Mouse (Mus musculus): ENCODE data around the gene Kctd2. TPM values are rescaled to one million over a fixed set of nuclear protein-coding genes. Genes with fewer than 3 reads are reported as not detected.

Gene Kctd2
- total and polyA plus RNA-seq, 3 experiments = 6.8 to 14.0 (median 13.7) TPM

DNA sequence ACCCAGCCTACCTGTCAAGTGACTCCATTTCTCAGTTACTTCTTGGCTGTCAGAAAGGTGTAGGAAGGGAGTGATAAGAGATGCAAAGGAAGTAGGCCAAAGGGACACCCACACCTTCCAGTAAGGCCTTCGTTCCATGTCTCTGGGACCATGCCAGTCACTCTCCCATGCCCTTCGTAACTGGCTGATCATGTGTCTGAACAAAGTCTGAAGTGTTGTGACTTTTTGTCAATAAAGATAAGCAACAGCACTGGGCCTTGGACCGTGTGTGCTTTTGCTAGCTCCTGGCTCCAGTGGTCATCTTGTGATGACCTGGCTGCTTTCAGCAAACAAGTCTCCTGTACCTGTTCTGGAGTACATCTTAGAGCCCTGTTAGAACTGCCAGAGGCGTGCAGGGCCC lies 12.9 kb downstream of the Kctd2 start:
- no peak overlapping the region for H3K4me3 ChIP-seq (replicated peaks in 1 of 3; ENCODE audit: low read depth in 2 of 3, low read length in 2 of 3, poor library complexity in 1 of 3)
- no peak overlapping the region for H3K9ac ChIP-seq (ENCODE audit: insufficient read depth, low read depth)
- H3K9me3 ChIP-seq (replicated peaks; ENCODE audit: low read length) = no peaks in the 10 kb centered on the region
- no peaks in the 10 kb centered on the region for H3K79me2 ChIP-seq (replicated peaks; ENCODE audit: control insufficient read depth, extremely low read depth, insufficient read depth, poor library complexity, severe bottlenecking)
- no peak overlapping the region for H3K4me2 ChIP-seq (ENCODE audit: insufficient read depth, low read depth, poor library complexity, severe bottlenecking)
- no peaks in the 10 kb centered on the region for H3K27me3 ChIP-seq (replicated peaks)
- peaks cover 2 to 4% of the 10 kb centered on the region in 2 experiments; a peak in 3 of 4 replicates for H3K4me1 ChIP-seq (ENCODE audit: control insufficient read depth in 1 of 2, insufficient read depth in 2 of 2)
- dilution Hi-C loops (cut with MboI; ENCODE audit: extremely low pct_ligation_motif_present, extremely low pct_unique_long_range_greater_than_20kb, low sequenced_read_pairs) = no loop called here
- TF ChIP-seq CHD2 (IDR thresholded peaks at IDR 0.05; ENCODE audit: low read length) = no peak
- TF ChIP-seq TCF12 (IDR thresholded peaks at IDR 0.05; ENCODE audit: low read depth, low read length) = no peak
- no peak for TF ChIP-seq RCOR1 (conservative IDR thresholded peaks at IDR 0.05; ENCODE audit: low read depth, low read length)
- no peak for TF ChIP-seq IRF4 (IDR thresholded peaks at IDR 0.05; ENCODE audit: low read depth, low read length)
- no peak for TF ChIP-seq ELF1 (IDR thresholded peaks at IDR 0.05; ENCODE audit: low read depth, low read length)
- TF ChIP-seq ZNF384 (IDR thresholded peaks at IDR 0.05; ENCODE audit: low read depth, low read length) = no peak
- TF ChIP-seq PAX5 (IDR thresholded peaks at IDR 0.05; ENCODE audit: low read length) = no peak
- no peak for TF ChIP-seq MYC (IDR thresholded peaks at IDR 0.05; ENCODE audit: low read depth, low read length)
- TF ChIP-seq ZKSCAN1 (IDR thresholded peaks at IDR 0.05; ENCODE audit: borderline replicate concordance, low read depth, low read length) = no peak
- no peak for TF ChIP-seq USF2 (conservative IDR thresholded peaks at IDR 0.05; ENCODE audit: low read depth, low read length)
- TF ChIP-seq ZMIZ1 (IDR thresholded peaks at IDR 0.05; ENCODE audit: low read depth, low read length) = no peak
- no peak for TF ChIP-seq NRF1 (IDR thresholded peaks at IDR 0.05; ENCODE audit: low read depth, low read length)
- TF ChIP-seq UBTF (IDR thresholded peaks at IDR 0.05; ENCODE audit: low read depth, low read length) = no peak
- no peak for TF ChIP-seq BHLHE40 (IDR thresholded peaks at IDR 0.05; ENCODE audit: low read depth, low read length)
- no peak for TF ChIP-seq POLR2AphosphoS2 (IDR thresholded peaks at IDR 0.05; ENCODE audit: low read depth, low read length)
- H3K36me3 ChIP-seq (replicated peaks in 1 of 2; ENCODE audit: control insufficient read depth in 1 of 2, insufficient read depth in 1 of 2, low read length in 1 of 2) = peaks cover 36 to 55% of the 10 kb centered on the region in 2 experiments
- no peak overlapping the region for H3K27ac ChIP-seq (ENCODE audit: insufficient read depth, low read depth)
- in situ Hi-C loops (cut with MboI; ENCODE audit: low pct_ligation_motif_present, low pct_unique_long_range_greater_than_20kb, low sequenced_read_pairs) = no loop called here
- no peak for DNase-seq (ENCODE audit: extremely low read depth)

DNA sequence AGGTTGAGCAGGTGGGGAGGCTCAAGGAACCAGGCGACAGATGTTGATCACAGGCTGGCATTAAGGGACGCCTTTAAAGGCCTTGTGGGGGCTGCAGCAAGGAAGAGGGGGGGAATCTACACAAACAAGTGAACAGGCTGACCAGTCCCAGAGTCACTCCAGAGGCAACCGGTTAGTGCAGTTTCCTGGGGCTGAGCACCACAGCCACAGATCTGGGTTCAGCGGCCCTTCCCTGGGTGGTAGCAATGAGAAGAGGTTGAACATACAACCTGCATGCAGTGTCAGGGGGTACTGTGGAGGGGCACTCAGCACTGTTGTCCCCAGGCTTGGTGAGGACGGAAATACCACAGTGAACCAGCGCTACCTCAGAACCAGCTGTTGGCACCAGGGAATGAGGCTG lies 13.4 kb downstream of the Kctd2 start:
- Histone ChIP-seq H3K4me2 (ENCODE audit: insufficient read depth, low read depth, poor library complexity, severe bottlenecking) (no peak overlapping the region), H3K27me3 (replicated peaks) (no peaks in the 10 kb centered on the region), H3K9ac (ENCODE audit: insufficient read depth, low read depth) (no peak overlapping the region), H3K9me3 (replicated peaks; ENCODE audit: low read length) (no peaks in the 10 kb centered on the region), H3K4me3 (replicated peaks in 1 of 3; ENCODE audit: low read depth in 2 of 3, low read length in 2 of 3, poor library complexity in 1 of 3) (no peak overlapping the region), H3K79me2 (replicated peaks; ENCODE audit: control insufficient read depth, extremely low read depth, insufficient read depth, poor library complexity, severe bottlenecking) (no peaks in the 10 kb centered on the region), H3K27ac (ENCODE audit: insufficient read depth, low read depth) (no peak overlapping the region), H3K36me3 (replicated peaks in 1 of 2; ENCODE audit: control insufficient read depth in 1 of 2, insufficient read depth in 1 of 2, low read length in 1 of 2) (peaks cover 36 to 50% of the 10 kb centered on the region in 2 experiments), H3K4me1 (ENCODE audit: control insufficient read depth in 1 of 2, insufficient read depth in 2 of 2) (no peaks in the 10 kb centered on the region)
- TF ChIP-seq EP300 (IDR thresholded peaks at IDR 0.05; ENCODE audit: low read length) (no peak), ELF1 (IDR thresholded peaks at IDR 0.05; ENCODE audit: low read depth, low read length) (no peak), SIN3A (IDR thresholded peaks at IDR 0.05; ENCODE audit: low read length) (no peak), HCFC1 (IDR thresholded peaks at IDR 0.05; ENCODE audit: low read depth, low read length) (no peak), RCOR1 (conservative IDR thresholded peaks at IDR 0.05; ENCODE audit: low read depth, low read length) (no peak), MYC (IDR thresholded peaks at IDR 0.05; ENCODE audit: low read depth, low read length) (no peak), TBP (conservative IDR thresholded peaks at IDR 0.05; ENCODE audit: low read depth, low read length) (no peak), ZNF384 (IDR thresholded peaks at IDR 0.05; ENCODE audit: low read depth, low read length) (no peak), CHD1 (IDR thresholded peaks at IDR 0.05; ENCODE audit: low read depth, low read length) (no peak), USF2 (conservative IDR thresholded peaks at IDR 0.05; ENCODE audit: low read depth, low read length) (no peak), KAT2A (IDR thresholded peaks at IDR 0.05; ENCODE audit: insufficient replicate concordance, low read length) (no peak), MXI1 (IDR thresholded peaks at IDR 0.05; ENCODE audit: low read depth, low read length) (no peak), MAX (IDR thresholded peaks at IDR 0.05; ENCODE audit: low read length) (no peak), MAFK (IDR thresholded peaks at IDR 0.05; ENCODE audit: insufficient replicate concordance, low read length) (no peak), JUN (IDR thresholded peaks at IDR 0.05; ENCODE audit: insufficient read depth, low read depth, low read length) (no peak)
- no peak for DNase-seq (ENCODE audit: extremely low read depth)
- in situ Hi-C loops (cut with MboI; ENCODE audit: low pct_ligation_motif_present, low pct_unique_long_range_greater_than_20kb, low sequenced_read_pairs) = no loop called here
- dilution Hi-C loops (cut with MboI; ENCODE audit: extremely low pct_ligation_motif_present, extremely low pct_unique_long_range_greater_than_20kb, low sequenced_read_pairs) = no loop called here

Measured in CH12.LX (cell line).